Mouse (Mus musculus): Measurements from ENCODE around the gene Gm5767. TPM values are rescaled to one million over a fixed set of nuclear protein-coding genes. Genes with fewer than 3 reads are reported as not detected.

Gene Gm5767
- polyA plus RNA-seq, 1 experiment = 2.3 TPM

GRCm38 (mm10) chr16:8670041-8671035 is 10.2 kb upstream of the Gm5767 start:
- DNase-seq (ENCODE audit: low read depth) = no peak

GRCm38 (mm10) chr16:8671551-8672349 is 8.8 kb upstream of the Gm5767 start, which contains the start of gene Carhsp1:
Gene Carhsp1, minus strand, starts transcription at chr16:8672155.
- DNase-seq (ENCODE audit: low read depth) = no peak

- no peak for DNase-seq (ENCODE audit: low read depth)
Observed at GRCm38 (mm10) chr16:8672350-8672687, 8.3 kb upstream of the Gm5767 start.

DNA sequence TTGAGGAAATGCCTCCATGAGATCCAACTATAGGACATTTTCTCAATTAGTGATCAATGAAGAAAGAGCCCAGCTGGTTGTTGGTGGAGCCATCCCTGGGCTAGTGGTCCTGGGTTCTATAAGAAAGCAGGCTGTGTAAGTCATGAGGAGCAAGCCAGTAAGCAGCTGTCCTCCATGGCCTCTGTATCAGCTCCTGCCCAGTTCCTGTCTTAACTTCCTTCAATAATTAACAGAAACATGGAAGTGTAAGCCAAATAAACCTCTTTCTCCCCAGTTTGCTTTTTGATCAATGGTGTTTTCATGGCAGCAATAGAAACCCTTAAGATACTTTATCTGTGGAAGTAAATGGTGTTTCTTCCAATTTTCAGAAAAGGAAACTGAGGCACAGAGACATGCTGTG is 7.8 kb upstream of the Gm5767 start:
- no peak for DNase-seq (ENCODE audit: low read depth)

GRCm38 (mm10) chr16:8673343-8673742 is 7.2 kb upstream of the Gm5767 start:
- DNase-seq (ENCODE audit: low read depth) = no peak

GRCm38 (mm10) chr16:8674165-8674564 is 6.4 kb upstream of the Gm5767 start:
- no peak for DNase-seq (ENCODE audit: low read depth)

DNA sequence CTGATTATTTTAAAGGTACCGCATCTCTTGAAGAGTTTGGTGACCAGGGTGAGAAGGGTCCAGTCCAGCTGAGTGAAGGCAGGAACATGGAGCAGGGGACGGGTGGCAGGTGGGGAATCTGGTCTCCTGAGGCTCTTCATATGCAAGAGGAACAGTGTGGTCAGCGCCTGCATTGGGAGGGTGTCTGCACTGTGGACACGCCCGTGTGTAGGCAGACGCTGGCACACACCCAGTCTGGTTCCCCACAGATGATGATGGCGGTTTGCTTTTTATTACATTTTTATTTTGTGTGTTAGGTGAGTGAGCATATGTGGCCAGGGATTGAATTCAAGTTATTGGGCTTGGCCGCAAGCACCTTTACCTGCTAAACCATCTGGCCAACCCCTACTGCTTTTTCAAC is 5.0 kb upstream of the Gm5767 start:
- DNase-seq (ENCODE audit: low read depth) = no peak

- no peak for DNase-seq (ENCODE audit: low read depth)
Observed at GRCm38 (mm10) chr16:8676228-8676627, 4.3 kb upstream of the Gm5767 start.

DNA sequence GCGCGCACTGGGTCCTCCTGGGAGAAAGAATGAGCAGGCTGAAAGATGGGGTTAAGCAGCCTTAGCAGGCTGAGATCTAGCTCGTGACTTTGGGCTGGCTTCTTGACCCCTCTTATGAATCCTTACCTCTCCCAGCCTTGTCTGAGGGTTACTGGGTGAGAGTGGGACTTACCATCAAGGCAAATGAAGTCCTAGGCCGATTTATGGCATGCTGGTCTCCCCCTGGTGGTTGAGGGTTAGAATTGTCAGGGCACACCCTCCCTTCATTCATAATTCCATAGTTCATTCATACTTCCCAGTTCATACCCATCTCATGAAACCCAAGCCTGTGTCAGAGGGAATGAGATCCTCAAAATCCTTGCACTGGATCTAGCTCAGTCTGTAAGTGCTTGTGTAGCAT is 3.8 kb upstream of the Gm5767 start:
- no peak for DNase-seq (ENCODE audit: low read depth)

GRCm38 (mm10) chr16:8678035-8678434 is 2.5 kb upstream of the Gm5767 start:
- DNase-seq (ENCODE audit: low read depth) = no peak

GRCm38 (mm10) chr16:8678676-8679075 is 1.9 kb upstream of the Gm5767 start:
- DNase-seq (ENCODE audit: low read depth) = no peak

DNA sequence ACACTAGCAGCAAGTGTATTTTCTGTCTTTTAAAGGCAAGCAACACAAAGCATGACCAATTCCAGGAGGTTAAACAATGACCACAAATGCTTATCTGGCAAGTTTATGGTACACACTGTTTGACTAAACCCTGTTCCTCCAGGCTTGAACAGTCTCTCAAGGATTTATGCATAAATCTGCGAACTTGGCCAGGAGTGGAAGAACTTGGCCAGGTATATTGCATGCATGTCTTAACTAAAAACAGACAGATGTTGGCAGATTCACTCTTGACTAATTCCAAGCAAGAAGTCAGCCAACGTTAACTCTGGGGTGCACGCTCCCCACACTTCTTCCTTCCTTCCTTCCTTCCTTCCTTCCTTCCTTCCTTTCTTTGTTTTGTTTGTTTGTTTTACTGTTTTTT is 790 bp upstream of the Gm5767 start:
- DNase-seq (ENCODE audit: low read depth) = peak; percentile 62

DNA sequence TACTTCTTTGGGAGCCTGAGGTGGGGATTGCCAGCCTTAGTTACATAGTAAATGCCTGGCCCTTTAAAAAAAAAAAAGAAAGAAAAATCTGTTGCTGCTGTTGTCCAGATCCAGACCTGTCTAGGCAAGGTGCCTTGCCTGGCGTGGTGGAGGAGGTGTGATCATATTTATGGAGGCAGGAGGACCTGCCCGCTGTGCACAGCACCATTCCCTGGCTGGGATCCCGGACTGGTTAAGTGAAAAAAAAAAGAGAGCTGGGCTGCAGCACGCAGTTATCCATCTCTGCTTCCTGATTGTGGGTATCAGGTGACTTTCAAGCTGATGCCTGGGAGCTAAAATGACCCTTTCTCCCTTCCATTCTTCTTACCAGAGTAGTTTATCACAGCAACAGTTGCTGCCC is 4.5 kb downstream of the Gm5767 start:
- DNase-seq (ENCODE audit: low read depth) = no peak

GRCm38 (mm10) chr16:8686121-8686870 is 5.7 kb downstream of the Gm5767 start:
- no peak for DNase-seq (ENCODE audit: low read depth)

DNA sequence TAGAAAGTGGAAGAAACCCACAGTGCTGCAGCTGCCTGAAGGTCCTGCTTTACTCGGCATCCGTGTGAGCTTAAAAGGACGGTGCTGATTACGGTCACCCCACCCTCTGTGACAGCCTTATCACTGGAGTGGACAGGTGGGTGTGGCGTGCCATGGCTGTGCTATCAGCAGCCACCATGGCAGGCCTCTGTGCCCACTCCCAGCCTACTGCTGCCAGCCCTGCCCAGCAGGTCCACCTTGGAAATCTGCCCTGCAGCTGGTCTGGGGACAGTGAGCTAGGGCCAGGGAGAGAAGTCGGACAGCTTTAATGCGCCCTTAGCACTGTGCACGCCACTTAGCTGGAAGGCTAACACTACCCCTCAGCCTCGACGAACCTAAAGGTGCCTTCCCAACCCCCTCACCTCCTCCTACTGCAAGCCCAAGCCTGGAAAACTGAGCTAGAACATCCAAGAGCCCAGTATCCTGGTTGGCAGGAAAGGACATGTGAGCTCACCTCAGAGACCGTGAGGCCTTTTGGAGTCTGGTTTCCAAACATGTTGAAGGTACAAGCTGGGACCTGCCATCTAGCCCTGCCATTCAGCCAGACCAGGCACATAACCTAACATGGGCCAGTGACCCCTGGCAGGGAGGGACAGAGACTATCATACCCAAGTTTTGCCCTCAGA is 6.4 kb downstream of the Gm5767 start:
- no peak for DNase-seq (ENCODE audit: low read depth)

GRCm38 (mm10) chr16:8687559-8688112 is 7.1 kb downstream of the Gm5767 start:
- no peak for DNase-seq (ENCODE audit: low read depth)

GRCm38 (mm10) chr16:8689979-8690656 is 9.5 kb downstream of the Gm5767 start:
- DNase-seq (ENCODE audit: low read depth) = no peak

DNA sequence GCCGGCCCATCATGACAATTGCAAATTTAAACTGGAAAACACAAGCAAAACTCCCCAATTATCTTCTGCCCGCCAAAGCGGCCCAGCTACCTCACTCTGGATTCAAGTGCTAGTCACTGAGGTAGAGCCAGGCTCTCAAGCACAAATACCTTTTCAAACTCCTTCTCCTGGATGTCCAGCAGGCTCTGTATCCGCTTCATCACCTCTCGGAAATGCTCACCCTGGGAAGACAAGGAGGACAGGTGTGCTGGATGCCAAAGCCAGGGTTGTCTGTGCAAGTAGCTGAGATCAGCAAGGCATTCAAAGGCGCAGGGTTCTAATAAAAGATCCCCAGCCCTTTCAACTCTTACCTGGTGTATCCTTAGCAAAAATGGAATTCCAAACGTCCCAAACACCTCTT is 10.6 kb downstream of the Gm5767 start:
- DNase-seq (ENCODE audit: low read depth) = no peak

DNA sequence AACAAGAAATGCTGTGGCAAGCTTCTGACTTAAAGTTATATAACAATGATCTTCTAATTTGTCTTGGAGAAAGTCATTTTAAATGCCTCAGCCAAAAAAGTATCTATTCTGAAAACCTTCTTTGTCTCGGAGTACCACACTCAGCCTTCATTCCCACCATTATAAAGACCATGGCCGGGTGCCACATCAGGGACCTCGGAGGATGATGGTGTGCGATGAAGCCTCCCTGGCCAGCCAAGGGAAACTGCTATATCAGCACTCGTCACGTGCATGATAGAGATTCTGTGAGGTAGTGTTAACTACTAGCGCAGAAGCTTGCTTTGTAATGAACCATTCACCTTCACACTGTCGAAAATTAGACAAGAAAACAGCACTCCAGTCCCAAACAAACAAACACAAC is 19.0 kb downstream of the Gm5767 start:
- no peak for DNase-seq (ENCODE audit: low read depth)

- DNase-seq (ENCODE audit: low read depth) = no peak
Observed at GRCm38 (mm10) chr16:8700586-8700985, 20.0 kb downstream of the Gm5767 start.

GRCm38 (mm10) chr16:8711998-8712397 is 31.4 kb downstream of the Gm5767 start:
- DNase-seq (ENCODE audit: low read depth) = no peak

All from gonadal fat pad, adult 2 months (tissue).